8 mouse cellular contexts compared by ENCODE assay signal in the genomic region with DNA sequence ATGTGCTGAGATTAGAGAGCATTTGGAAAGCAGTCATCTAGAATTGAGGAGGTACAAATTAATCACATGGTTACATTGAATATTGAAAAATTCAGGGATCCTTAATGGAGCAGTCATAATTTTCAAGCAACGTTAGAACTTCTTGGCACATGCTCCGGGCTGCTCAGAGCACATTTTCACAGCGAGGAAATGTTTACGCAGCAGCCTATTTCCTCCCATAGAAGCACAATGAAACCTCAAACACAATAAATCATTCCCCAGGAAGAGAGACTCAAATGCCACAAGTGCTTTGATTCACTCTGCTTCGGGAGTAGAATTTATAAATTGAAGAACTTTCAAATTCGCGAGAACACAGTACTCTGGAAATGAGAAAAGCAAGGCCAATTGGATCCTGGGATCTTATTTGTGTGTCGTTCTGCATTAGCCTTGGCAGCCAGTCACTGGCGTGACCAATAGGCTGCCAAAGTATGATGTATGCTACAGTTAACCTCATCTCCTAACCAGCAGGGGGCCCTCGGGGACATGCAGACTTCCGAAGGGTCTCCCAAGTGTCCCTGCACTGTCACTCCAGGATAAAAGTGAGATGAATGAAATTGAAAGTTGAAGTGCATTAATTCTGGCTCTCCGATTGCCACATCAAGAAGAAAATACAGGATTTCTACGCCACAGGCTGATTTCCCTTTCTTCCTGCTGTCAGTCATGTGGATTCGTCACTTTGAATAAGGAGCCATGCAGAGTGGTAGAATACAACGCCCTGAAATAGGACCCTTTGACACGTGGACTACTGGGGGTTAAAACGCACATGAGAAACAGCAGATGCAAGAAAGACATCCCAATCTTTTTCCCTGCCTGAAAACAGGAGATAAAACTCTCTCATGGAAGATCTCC.
DNase-seq lines count a peak whose midpoint lies in the region; ATAC-seq and TF ChIP-seq lines count a peak whose summit lies in the region.

No protein-coding gene starts in this region.

- no peaks in the 10 kb centered on the region for H3K36me3 ChIP-seq in forebrain, embryonic 13.5 days (ENCODE audit: poor library complexity, severe bottlenecking)
- H3K36me3 ChIP-seq in liver, embryonic 14.5 days (replicated peaks; ENCODE audit: control insufficient read depth, insufficient read depth, low read depth), result no peaks in the 10 kb centered on the region
- H3K36me3 ChIP-seq in neural tube, embryonic 12.5 days, result no peaks in the 10 kb centered on the region

- peak; percentile 37; the same call in 1 of the 2 replicates for TF ChIP-seq CTCF in liver, embryonic 14.5 days (IDR thresholded peaks at IDR 0.05; ENCODE audit: low read depth)

- H3K9ac ChIP-seq in forebrain, embryonic 13.5 days, result no peak overlapping the region
- no peak overlapping the region for H3K9ac ChIP-seq in liver, embryonic 14.5 days (replicated peaks)
- no peak overlapping the region for H3K9ac ChIP-seq in neural tube, embryonic 12.5 days

- peak; percentile 12 to 20 for DNase-seq in B cell, adult 2 months
- DNase-seq in heart, postnatal 14 days, result peak; percentile 33 to 40
- peak; percentile 81 for DNase-seq in layer of hippocampus, adult 11-12 months (ENCODE audit: low spot score)
- peak in 1 of 3 experiments; percentile 1 for DNase-seq in liver, embryonic 14.5 days (ENCODE audit: low read depth in 3 of 3, low spot score in 3 of 3)

- H3K9me3 ChIP-seq in forebrain, embryonic 13.5 days (replicated peaks), result no peaks in the 10 kb centered on the region
- no peaks in the 10 kb centered on the region for H3K9me3 ChIP-seq in liver, embryonic 14.5 days (ENCODE audit: control insufficient read depth, low read length)
- no peaks in the 10 kb centered on the region for H3K9me3 ChIP-seq in neural tube, embryonic 12.5 days

- intact Hi-C loops in heart, postnatal 14 days (cut with DNase I), result no loop called here

- H3K4me2 ChIP-seq in forebrain, embryonic 13.5 days, result peak overlapping the region; percentile 45
- H3K4me2 ChIP-seq in liver, embryonic 14.5 days (ENCODE audit: low read depth), result peak overlapping the region; percentile 20
- H3K4me2 ChIP-seq in neural tube, embryonic 12.5 days (replicated peaks), result peak overlapping the region; percentile 52

- 24% methylated on average over 17 of the region's 17 CpGs for WGBS in forebrain, embryonic 13.5 days
- 8% methylated on average over 17 of the region's 17 CpGs for WGBS in liver, embryonic 14.5 days (ENCODE audit: insufficient replicate concordance)
- WGBS in neural tube, embryonic 12.5 days, result 10% methylated on average over 17 of the region's 17 CpGs

- no peak overlapping the region; the same call in none of the 2 replicates for H3K27ac ChIP-seq in forebrain, embryonic 13.5 days
- H3K27ac ChIP-seq in liver, embryonic 14.5 days, result no peak overlapping the region
- H3K27ac ChIP-seq in neural tube, embryonic 12.5 days, result no peak overlapping the region

- H3K27me3 ChIP-seq in forebrain, embryonic 13.5 days, result no peaks in the 10 kb centered on the region
- H3K27me3 ChIP-seq in liver, embryonic 14.5 days (ENCODE audit: control insufficient read depth, insufficient read depth, low read length), result no peaks in the 10 kb centered on the region
- no peaks in the 10 kb centered on the region for H3K27me3 ChIP-seq in neural tube, embryonic 12.5 days (replicated peaks)

- peak overlapping the region; percentile 19 for H3K4me3 ChIP-seq in forebrain, embryonic 13.5 days
- H3K4me3 ChIP-seq in liver, embryonic 14.5 days (ENCODE audit: insufficient read depth in 1 of 2, low read depth in 2 of 2, low read length in 2 of 2), result no peak overlapping the region
- H3K4me3 ChIP-seq in neural tube, embryonic 12.5 days, result 0 out of 2 replicates have a peak overlapping the region, but pooled peaks have one; percentile 20

- peaks cover 10% of the 10 kb centered on the region; the same call in 1 of the 2 replicates for H3K4me1 ChIP-seq in forebrain, embryonic 13.5 days
- no peaks in the 10 kb centered on the region for H3K4me1 ChIP-seq in liver, embryonic 14.5 days (replicated peaks; ENCODE audit: control insufficient read depth in 2 of 2, insufficient read depth in 2 of 2, low read length in 1 of 2)
- H3K4me1 ChIP-seq in neural tube, embryonic 12.5 days, result no peaks in the 10 kb centered on the region

- ATAC-seq in cerebellum, adult (ENCODE audit: insufficient number of reproducible peaks, low FRiP score, low TSS enrichment), result peak; percentile 66; the same call in 1 of the 2 replicates
- ATAC-seq in forebrain, embryonic 13.5 days, result peak; percentile 96
- ATAC-seq in liver, embryonic 14.5 days (ENCODE audit: insufficient read depth), result 0 out of 2 replicates have a peak, but pooled peaks have one; percentile 47
- peak; percentile 93 for ATAC-seq in neural tube, embryonic 12.5 days (ENCODE audit: low FRiP score, low read depth)
- ATAC-seq in erythroblast, adult 5-6 weeks (replicated peaks; ENCODE audit: low FRiP score, poor library complexity, severe bottlenecking), result no peak

- TF ChIP-seq EP300 in liver, embryonic 14.5 days (IDR thresholded peaks at IDR 0.05; ENCODE audit: low read depth), result no peak

Comparison
In these comparisons a context has a peak if more than half of its experiments do, and no peak if none do; other contexts are left out.
1. H3K4me3 ChIP-seq: peak in forebrain, embryonic 13.5 days (single experiment) and neural tube, embryonic 12.5 days (single experiment); none in liver, embryonic 14.5 days (0 of 2).
2. Peak in every context shown above with its lines, with median percentiles within 50 percentile points of each other: H3K4me2 ChIP-seq.